Mouse (Mus musculus): ENCODE measurements at regions not wholly inside any gene's neighbourhood (a gene's known extent, or its start where the extent isn't known, plus 50 kb on each side); places are given as distances from the start of the nearest gene placed in this dataset.

- TF ChIP-seq POLR2A (IDR thresholded peaks at IDR 0.05; ENCODE audit: insufficient read length, low read depth), result no peak
- TF ChIP-seq REST (IDR thresholded peaks at IDR 0.05; ENCODE audit: insufficient read depth, insufficient read length), result no peak
- TF ChIP-seq MYOD1 (IDR thresholded peaks at IDR 0.05; ENCODE audit: control insufficient read depth in 1 of 3, insufficient read length in 2 of 3, low read depth in 2 of 3), result no peak
- no peak for TF ChIP-seq POLR2AphosphoS2 (IDR thresholded peaks at IDR 0.05; ENCODE audit: insufficient read length, low read depth)
- TF ChIP-seq CEBPB (IDR thresholded peaks at IDR 0.05; ENCODE audit: insufficient read depth, poor library complexity, severe bottlenecking), result no peak
- no peak for TF ChIP-seq SRF (IDR thresholded peaks at IDR 0.05; ENCODE audit: control insufficient read depth, insufficient read length, low read depth)
- no peak for TF ChIP-seq USF1 (IDR thresholded peaks at IDR 0.05; ENCODE audit: low read depth)
- no peak for TF ChIP-seq MAX (IDR thresholded peaks at IDR 0.05; ENCODE audit: low read depth)
- no peak for TF ChIP-seq E2F4 (IDR thresholded peaks at IDR 0.05; ENCODE audit: insufficient read depth)
- TF ChIP-seq TCF12 (IDR thresholded peaks at IDR 0.05; ENCODE audit: insufficient read depth, poor library complexity, severe bottlenecking), result no peak
- TF ChIP-seq TCF3 (IDR thresholded peaks at IDR 0.05; ENCODE audit: insufficient read length, low read depth), result no peak
- no peak for TF ChIP-seq MYOG (IDR thresholded peaks at IDR 0.05; ENCODE audit: control insufficient read depth in 1 of 3, insufficient read depth in 1 of 3, insufficient read length in 2 of 3, low read depth in 2 of 3)
These were observed 653.5 kb upstream of the Cdh5 start for GRCm38 (mm10) chr8:103447916-103448315.

Data from myocyte (in vitro differentiated cells).